Mouse (Mus musculus) neutrophil, adult 5-6 weeks (primary cell): ENCODE results near the gene Hoxc5. TPM values are rescaled to one million over a fixed set of nuclear protein-coding genes. Genes with fewer than 3 reads are reported as not detected.

Experiments used
- ATAC-seq: fragments of 151-379, 151-347 bp; 2 replicates; pipeline ENCODE4 v1.8.0; 2017; ENCODE audit warnings: mild to moderate bottlenecking, moderate TSS enrichment; ENCODE audit not compliant: insufficient number of reproducible peaks, poor library complexity, low FRiP score, severe bottlenecking; ENCODE audit errors: extremely low read depth
- total RNA-seq: library from RNA; stranded (forward); fragments of 200-1000 nt; gene quantifications from 2 replicates; pipeline ENCODE4 v1.2.3, GENCODE M21; 2017

The Hoxc5 gene
- total RNA-seq, 1 experiment from 2014 or later, result not detected

DNA sequence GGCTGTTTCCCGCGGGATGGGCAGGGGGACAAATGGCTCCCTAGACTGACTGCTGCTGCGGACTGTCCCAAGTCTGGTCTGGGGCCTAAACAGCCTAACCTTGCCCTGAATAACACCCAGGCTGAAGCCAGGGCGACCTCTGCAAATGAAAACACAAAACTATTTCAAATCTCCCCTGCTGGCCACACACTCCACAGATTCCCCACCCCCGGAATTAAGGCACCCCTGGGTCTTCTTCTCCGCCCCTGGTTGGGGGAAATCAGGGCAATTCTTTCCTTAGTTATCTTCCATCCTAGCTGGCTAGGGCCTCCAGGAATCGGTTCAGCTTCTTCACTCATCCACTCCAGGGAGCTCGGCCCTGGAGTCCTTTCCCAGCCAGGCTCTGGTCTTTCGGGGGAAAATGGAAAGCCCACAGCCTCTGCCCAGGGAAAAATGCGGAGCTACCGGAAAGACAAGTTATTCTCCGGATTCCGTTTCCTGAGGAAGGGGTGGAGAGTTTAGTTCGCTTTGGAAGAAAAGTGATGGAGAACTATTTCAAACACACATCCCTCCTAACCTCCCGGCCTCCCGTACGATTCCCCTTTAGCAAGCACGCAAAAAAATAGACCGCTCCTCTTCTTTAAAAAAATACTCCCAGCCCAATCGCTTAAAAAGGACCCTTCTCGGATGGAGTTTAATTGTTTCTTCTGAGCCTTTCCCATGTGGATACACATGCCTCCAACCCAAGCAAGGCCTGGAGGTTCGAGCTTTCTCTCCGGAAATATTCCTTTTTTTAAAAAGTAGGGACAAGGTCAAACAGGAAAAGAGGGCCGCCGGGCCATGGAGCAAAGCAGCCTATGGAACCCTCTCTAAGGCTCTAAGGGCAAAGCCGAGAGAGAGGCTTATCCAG lies 2.0 kb upstream of the Hoxc5 start:
- no peak for ATAC-seq

DNA sequence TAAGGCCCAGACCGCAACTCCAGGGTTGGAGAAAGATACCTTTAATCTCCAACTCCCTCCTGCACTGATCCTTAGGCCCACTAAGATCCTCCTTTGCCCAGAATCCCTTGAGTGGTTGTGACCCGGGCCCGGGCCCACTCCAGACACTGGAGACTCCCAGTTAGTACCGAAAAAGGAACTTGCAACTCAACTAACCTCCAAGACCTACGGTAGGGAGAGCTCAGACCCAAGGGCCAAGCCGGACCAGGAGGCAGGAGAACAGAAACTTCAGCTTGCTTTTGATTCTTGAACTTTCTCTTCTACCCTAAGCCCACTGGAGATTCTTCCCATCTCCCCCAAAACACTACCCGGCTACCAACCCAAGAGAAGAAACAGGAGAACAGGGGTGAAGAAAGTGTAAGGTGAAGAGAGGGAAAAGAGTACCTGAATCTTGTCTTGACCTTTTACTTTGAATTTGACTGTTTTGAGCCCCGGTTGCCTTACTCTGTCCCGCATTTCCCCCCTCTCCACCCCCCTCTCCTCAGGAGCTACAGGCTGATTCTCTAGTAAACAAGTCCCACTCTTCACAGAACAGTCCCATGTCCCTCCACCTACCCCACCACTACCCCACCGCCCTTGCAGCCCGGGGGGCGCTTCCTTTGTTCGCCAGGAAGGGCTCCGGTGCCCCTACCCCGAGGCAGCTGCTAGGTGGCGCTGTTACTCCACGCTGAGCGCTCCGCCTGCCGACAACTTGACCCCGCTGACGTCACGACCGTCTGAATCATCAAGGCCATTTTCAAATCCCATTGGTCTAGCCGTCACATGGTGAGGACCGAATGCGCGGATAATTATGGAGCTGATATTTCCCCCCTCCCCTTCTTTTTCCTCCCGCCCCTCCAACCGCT lies 1.1 kb upstream of the Hoxc5 start:
- ATAC-seq, result peak; percentile 36; the same call in 1 of the 2 replicates

DNA sequence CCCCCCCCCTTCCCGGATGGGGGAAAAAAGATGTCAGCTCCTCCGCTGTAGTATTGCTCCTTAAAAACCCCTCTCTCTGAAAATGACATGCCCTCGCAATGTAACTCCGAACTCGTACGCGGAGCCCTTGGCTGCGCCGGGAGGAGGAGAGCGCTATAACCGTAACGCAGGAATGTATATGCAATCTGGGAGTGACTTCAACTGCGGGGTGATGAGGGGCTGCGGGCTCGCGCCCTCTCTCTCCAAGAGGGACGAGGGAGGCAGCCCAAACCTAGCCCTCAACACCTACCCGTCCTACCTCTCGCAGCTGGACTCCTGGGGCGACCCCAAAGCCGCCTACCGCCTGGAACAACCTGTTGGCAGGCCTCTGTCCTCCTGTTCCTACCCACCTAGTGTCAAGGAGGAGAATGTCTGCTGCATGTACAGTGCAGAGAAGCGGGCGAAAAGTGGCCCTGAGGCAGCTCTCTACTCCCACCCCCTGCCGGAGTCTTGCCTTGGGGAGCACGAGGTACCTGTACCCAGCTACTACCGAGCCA lies 399 bp upstream of the Hoxc5 start, which contains the start of gene Hoxc10:
TSS of gene Hoxc10 (plus strand) at position 21 of the 536 bp plus-strand sequence.
- 0 out of 2 replicates have a peak, but pooled peaks have one; percentile 18 for ATAC-seq

DNA sequence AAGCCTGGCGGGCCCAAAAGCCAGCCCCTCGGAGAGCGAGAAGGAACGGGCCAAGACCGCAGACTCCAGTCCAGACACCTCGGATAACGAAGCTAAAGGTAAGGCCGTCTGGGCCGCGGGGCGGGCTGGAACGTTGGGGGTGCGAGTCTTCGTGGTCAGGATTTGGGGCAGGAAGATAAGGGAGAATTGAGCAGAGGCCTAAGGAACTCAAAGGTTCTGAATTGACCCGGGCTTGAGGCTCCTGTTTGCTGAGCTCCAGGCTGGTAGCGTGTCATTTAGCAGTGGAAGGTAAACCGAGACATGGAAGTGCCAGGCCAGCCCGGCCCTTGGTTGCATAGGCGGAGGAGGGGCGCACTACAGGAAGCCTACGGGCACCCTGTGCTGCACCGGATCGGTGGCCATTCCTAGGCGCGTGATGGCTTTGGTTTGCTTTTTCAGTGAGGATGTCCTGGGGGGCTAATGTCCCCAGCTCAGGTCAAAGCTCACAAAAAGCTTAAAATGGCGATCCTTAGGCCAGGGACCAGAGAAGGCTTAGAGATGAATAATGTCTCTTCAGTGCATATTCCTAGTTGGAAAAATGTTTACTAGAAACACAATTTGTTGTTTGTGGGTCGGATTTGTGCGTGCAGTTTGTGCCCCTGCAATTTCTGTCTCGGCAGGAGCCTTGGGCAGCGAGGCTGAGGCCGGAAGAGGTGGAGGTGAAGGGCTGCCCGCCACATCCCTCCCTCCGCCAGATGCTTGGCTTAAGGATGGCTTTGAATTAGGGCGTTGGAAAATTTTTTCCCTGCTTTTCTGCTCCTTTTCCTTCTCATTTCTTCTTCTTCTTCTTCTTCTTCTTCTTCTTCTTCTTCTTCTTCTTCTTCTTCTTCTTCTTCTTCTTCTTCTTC lies 511 bp downstream of the Hoxc5 start:
- no peak for ATAC-seq

DNA sequence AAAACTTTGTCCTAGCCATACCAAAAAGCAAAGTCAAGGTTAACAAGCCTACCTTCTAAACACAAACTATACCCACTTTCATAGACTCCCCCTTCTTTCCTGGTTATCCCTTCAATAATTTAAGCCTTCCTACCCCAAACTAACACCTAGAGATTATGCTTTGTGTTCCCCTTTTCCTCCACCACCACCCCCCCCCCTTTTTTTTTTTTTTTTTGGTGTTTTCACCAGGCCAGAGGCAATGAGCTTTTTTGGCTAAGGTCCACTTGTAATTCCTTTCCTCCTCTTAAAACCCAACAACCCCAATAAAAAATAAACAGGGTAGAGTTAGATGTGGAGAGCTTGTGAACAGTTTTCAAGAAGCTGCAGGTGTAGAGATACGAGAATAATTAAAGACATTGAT lies 2.1 kb downstream of the Hoxc5 start:
- no peak for ATAC-seq

DNA sequence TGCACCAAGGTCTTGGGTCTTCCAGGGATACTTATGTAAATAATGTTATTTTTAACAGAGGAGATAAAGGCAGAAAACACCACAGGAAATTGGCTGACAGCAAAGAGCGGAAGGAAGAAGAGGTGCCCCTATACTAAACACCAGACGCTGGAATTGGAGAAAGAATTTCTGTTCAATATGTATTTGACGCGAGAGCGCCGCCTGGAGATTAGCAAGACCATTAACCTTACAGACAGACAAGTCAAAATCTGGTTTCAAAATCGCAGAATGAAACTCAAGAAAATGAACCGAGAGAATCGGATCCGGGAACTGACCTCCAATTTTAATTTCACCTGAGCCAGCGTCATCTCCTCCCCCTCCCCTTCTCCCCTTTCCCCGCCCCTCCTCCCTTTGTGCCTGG lies 3.5 kb downstream of the Hoxc5 start:
- no peak for ATAC-seq

DNA sequence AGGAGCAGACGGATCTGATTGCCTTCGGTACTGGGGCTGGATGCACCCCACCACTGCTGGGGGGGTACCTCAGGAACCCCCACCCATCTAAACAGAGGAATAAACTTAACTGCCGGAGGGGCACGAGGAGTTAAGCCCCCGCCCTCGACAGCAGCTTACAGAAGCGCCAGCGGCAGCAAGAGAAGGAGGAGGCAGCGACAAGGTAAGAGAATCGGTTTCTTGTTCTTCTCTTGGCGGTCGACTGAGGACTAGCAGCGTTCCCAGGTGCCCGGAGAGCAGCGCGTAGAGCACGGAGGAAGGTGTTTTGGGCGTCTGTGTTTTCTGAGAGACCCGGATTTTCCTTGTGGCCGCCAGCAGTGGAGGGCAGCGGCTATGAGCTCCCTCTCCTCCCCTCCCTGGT lies 5.0 kb downstream of the Hoxc5 start:
- ATAC-seq, result no peak

GRCm38 (mm10) chr15:102972753-102973152 lies 5.5 kb downstream of the Hoxc5 start:
- no peak for ATAC-seq

DNA sequence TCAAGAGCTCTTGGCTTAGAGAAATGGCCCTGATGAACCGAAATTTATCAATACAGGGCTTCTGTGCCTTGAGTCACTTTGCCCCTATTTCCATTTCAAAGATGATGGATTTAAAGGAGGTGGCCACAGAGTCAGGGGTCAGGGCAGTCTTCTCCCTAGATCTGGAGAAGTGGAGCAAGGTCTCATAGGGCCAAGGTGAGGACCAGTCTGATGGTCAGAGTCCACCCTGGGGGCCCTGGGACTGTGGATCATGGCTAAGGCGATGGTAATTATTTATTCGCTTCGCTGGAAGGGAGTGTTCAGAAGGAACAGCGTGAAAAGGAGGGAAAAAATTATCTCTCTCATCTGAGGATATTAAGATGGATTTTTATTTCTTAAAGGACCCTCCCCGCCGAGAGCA lies 7.8 kb downstream of the Hoxc5 start:
- ATAC-seq, result no peak

- no peak for ATAC-seq
These were observed 8.5 kb downstream of the Hoxc5 start for GRCm38 (mm10) chr15:102975688-102976111.

- ATAC-seq, result no peak
These were observed 8.9 kb downstream of the Hoxc5 start, which contains the start of gene Hoxc9 for GRCm38 (mm10) chr15:102976171-102976570. Gene Hoxc9, plus strand, starts transcription at chr15:102976439.

- ATAC-seq, result no peak
These were observed 9.6 kb downstream of the Hoxc5 start for GRCm38 (mm10) chr15:102976631-102977422.

DNA sequence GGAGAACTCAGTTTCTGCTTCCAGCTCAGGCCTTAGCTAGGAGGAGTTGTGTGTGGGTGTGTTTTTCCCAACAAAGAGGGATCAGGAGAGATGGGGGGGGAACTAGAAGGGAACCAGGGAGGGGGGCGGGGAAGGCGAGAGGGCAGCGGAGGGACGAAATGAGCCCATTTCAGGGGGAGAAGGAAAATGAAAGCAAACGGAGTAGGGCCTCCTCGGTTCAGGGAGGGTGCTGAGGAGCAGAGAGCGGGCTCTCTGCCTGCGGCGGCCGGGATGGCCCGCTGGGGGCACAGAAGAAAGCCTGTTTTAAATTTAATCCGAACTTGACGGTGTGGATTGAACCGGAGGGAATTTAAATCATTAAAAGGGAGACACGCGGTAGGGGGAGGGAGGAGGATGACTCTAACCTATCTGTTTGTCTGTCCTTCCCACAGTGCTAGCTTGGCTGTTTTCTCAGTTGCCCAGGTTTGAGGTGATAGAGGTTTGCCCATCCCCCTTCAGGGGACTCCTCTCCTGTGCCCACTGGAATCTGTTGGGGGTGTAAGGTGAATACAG lies 10.3 kb downstream of the Hoxc5 start:
- no peak for ATAC-seq

- no peak for ATAC-seq
These were observed 11.6 kb downstream of the Hoxc5 start for GRCm38 (mm10) chr15:102978615-102979515.

DNA sequence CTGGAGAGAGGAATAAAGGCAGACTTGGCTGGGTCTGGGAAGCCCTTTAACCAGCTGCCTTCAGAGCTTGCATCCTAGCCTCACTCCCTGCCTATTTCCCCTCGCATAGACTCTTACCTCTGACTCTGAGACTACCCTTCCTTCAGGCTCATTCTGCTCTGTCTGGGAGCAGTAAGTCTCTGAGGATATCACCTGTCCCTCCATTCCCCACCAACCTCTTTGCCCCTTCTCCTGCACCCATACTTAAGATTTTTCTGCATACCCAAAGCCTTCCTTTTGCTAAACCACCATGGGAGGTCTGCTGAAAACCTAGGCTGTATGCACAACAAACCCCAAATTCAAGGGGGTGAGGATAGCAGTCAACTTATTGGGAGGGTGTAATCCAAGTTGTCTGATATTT lies 12.7 kb downstream of the Hoxc5 start:
- ATAC-seq, result no peak

GRCm38 (mm10) chr15:102980352-102980751 lies 13.1 kb downstream of the Hoxc5 start:
- ATAC-seq, result no peak
